Mouse (Mus musculus) heart, postnatal 0 days (tissue): ENCODE data around the gene Apmap.

Experiments
- CTCF ChIP-seq: IDR thresholded peaks from 2 replicates; pipeline ENCODE4 v1.5.1; 2016; ENCODE audit warnings: antibody characterized with exemption, control low read depth, low read depth
- EP300 ChIP-seq: IDR thresholded peaks from 2 replicates; pipeline ENCODE4 v1.6.1; 2016; ENCODE audit warnings: antibody characterized with exemption, low read depth

- no peak for TF ChIP-seq CTCF
- TF ChIP-seq EP300: no peak
Observed at GRCm38 (mm10) chr2:150646411-150647121, 38.2 kb upstream of the Apmap start.
